Mouse (Mus musculus) gastrocnemius, adult 18-20 months (tissue): ENCODE measurements around the gene Brwd3. TPM values are rescaled to one million over a fixed set of nuclear protein-coding genes. Genes with fewer than 3 reads are reported as not detected.

Source experiments
- DNase-seq: peaks from one replicate; pipeline ENCODE4 v3.0.0; 2021; ENCODE audit warnings: low spot score
- long read RNA-seq, 2 experiments: library from polyadenylated mRNA; stranded (forward); transcript quantifications; one replicate each; pipeline ENCODE4 v2.0.0; 2021
- total RNA-seq, 2 experiments: library from RNA; stranded (reverse); gene quantifications; 2 replicates each; pipeline ENCODE4 v1.2.3; 2021

Gene Brwd3
- 1 to 10 TPM; 2.6 to 2.8 TPM for total RNA-seq
- long read RNA-seq, experiment 1: 0 reads
- long read RNA-seq, experiment 2: 0 reads

DNA sequence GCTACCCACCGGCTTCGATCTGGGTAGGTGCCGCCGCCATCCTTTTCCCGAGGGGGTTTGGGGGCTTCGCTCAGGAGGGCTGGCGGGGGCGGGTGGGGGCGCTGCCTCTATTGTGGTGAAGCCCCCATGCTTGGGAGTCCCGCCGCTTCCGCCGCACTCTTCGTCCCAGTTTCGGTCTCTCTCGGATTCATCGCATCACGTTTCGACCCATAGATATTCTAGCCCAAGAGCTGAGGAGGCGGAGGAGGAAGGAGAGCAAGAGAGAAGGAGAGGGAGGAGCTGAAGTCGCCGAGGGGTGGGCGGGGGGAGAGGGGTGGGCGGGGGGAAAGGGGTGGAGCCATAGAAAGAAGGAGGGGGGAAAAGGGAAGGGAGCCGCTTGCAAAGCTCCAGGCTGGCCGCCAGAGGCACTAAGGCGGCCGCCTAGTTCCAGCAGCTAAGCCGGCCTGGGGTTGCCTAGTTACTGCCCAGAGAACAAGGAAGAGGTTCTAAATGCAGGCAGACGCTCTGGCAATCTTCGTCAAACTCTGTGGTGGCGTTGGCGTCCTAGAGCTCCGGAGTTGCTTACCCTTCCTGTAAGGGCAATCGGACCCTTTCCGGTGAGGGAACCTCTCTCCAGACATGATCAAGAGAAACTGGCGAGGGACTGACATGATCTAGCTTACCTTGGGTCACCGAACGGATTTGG is at the start of gene Brwd3:
Brwd3 (minus strand) TSS at position 283 of the 685 bp plus-strand sequence.
- peak; percentile 84 for DNase-seq

DNA sequence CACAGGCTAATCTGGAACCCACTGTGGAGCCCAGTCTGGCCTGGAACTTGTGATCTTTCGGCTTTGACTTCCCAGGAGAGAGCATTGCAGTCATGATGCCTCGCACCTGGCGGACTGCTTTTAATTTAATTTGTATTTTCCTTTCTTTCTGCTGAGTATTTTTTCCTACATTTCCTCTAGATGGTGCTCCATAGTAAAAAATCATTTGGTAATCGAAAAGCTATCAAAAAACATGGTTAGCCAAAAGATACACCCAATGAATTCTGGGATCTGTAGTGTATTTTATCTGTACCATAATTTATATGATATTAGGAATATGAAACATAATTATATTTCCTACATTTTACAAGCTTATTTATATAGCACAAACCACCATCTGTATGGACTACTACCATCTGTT is 28.5 kb upstream of the Brwd3 start:
- DNase-seq: no peak

DNA sequence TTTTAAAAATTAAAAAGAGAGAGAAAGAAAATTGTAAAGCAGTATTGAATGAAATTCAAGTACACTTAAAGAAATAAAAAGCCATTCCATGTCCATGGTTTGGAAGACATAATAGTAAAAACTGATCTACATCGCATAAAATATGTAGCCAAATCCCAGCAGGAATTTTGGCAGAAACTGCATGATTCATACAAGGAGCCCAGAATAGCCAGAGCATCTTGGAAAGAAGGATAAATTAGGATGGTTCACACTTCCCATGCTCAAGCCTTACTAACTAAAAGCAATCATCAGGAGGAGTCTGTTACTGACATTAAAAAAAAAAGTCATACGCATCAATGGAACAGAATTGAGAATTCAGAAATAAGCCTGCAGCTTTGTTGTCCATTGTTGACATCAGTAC is 8.5 kb upstream of the Brwd3 start:
- DNase-seq: no peak

DNA sequence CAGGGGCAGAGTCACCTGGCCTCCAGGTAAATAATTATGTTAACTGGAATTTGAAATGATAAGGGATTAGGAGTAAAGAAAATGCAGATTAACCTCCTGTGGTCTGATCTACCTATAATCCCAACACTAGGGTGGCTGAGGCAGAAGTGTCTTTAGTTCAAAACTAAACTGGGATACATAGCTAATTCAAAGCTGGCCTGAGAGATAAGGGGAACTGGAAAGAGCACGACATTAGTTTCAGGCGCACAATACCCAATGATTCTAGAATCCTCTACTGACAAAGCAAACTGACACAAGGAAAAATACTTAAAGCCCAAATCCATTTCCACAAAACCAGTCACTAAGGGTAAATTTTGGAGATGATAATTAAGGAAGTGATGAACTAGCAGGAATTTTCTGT is 2.2 kb upstream of the Brwd3 start:
- DNase-seq: no peak

DNA sequence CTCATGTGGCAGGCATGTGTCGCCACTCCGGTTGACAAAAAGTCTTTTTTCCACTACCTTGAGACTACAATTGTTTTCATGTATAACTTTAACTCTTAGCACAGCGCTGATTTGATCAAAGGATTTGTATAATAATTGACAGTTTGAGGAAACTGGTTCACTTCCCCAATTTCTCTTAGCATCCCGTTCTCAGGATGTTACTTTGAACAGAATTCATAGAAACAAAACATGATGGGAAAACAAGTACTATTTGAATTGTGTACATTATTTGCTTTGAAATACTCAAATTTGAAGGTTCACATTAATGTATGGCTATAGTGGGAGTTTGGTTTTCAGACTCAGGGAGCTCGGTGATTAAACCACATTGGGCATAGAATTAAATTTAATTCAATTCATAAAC is 1.1 kb upstream of the Brwd3 start:
- DNase-seq: no peak

DNA sequence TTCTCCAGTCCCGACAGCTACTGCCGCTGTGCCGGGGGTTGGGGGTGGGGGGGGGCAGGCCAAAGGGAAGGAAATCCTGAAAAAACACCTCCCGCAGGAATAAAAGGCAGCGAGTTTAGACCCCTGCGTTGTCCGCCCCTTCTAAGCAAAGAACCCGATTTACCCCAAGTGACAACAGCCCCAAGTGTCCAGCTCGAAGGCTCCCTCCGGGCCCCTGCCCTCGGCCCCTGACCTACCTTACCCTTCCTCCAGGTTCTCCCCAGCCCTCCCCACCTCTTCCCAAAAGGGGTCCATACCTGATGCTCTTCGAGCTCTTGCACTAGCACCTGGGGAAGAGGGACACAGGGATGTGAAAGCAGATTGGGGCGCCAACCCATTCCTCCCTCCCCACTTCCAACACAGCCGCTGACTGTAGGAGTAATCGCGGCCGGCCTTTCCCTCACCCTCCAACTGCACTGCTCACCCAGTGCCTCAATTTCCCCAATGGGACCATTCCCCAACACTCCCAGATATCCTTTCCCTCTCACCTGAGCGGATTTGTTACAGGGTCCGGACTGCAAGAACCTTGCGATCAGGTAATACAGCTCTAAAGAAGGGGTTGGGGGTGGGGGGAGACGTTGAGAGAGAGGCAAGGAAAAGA is 671 bp downstream of the Brwd3 start:
- peak; percentile 2 for DNase-seq

DNA sequence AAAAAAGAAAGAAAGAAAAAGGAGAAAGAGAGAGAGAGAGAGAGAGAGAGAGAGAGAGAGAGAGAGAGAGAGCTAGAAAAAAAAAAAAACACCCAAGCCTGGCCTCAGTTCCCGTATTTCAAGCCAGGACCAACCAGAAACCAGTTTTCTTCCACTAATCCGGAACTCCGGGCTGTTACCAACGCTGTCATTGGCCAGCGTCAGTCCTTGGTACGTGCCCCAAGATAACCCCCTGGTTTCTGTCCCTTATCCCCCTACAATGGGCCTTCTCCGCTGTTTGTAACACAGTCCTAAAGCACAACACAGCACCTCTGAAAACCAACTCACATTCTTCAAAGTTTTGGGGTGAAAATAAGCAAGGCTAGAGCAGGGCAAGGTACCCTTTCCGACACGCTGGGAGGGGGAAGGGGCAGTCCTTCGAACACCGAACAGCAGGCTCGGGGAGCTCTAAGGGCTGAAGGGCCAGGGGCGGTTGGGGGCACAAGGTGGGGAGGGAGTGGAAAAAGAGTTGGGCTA is 1.4 kb downstream of the Brwd3 start:
- DNase-seq: peak; percentile 85

DNA sequence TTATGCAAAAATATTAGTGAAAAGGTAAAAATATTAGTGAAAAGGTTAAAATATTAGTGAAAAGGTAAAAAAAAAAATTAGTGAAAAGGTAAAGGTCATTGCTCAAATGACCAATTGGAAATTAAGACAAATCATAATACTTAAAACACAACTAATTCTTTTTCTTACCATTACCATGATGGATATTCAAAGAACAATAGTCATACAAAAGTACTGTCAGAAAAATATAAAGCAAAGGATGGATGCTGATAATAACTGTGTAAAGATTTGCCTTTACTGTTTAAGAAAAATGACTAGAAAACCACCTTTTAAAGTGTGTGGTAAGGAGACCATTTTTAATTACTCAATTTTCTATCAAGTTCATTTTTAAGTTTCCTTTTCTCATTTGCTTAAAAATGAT is 2.9 kb downstream of the Brwd3 start:
- DNase-seq: no peak

DNA sequence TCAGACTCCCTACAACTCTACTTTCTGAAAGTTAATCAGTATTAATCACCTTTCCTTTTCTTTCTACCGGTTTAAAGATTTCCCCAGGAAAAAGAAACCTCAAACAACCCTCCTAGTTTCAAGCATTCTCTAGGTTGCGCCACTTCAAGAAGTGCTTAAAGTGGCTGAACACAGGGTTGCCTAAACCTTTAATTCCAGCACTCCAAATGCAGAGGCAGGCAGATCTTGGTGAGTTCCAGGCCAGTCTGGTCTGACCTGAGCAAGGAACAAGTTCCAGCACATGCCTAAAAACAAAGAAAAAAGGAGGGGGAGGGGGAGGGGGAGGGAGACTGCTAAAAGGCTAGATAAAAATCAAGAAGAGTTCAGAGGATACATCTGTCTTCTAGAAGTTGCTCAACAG is 6.1 kb downstream of the Brwd3 start:
- no peak for DNase-seq

DNA sequence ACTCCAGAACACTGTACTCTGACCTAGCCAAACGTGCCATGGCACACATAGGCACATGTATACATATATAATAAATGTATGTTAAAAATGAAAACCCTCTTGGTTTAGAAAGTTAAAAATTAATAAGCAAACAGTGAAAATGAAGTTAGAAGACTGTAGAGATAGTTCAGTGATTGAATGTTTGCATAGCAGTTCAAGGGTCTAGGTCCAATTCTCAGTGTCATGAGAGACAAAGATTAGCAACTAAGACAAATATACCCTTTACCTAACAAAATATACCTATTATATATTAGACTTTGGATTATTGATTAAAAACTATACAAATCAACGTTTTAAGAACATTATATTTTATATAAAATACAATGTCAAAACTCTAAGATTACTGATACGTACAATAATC is 36.9 kb downstream of the Brwd3 start:
- DNase-seq: no peak

DNA sequence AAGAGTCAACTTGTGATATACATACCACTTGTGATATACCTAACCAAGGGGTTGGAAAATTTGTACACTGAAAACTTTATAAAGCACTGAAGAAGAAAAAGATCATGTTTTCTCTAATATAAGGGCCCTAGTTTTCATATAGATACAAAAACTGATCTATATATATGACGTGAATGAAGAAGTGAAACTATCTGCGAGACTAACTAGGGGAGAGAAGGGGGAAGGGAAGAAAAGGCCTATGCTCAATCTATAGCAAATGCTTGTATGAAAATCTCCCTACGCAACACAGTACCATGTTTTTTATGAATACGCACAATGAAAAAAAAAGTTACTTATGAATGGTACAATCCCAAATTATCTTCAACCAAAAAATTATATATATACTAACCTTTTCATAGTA is 50.4 kb downstream of the Brwd3 start:
- DNase-seq: no peak

DNA sequence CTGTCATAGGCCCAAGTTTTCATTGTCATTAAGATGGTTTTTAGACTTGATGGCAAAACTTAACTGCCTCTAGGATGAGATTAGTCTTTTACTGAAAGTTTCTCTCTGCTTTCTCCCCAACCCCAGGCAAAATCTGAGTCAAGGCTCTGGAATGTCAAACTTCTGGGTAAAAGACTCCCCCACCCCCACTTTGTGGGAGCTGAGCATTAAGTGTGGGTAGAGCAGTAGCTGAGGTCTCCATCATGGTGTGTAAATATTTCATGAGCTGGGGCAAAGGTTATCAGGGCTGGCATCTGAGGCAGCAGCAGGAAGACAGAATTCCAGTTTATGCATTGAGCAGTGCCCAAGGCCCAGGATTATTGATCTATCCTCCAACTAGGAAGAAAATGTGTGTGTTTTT is 102.4 kb downstream of the Brwd3 start:
- DNase-seq: no peak

DNA sequence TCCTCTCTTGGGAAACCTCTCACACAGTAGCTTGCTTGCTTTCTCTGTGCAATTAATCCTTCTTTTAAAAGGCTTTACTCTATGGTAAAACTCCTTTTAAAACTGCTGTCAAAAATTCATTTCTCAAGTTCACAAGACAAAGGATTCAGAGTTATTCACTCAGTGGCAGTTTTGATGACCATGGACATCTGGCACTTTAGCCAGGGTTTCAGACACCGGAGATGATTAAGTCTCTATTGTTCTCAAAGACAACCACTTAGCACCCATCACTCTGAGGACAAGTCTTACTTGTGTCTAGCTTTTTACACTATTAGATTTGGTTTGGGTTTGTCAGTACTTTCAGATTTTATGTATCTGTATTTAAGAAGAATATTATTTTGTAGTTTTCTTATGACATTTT is 104.6 kb downstream of the Brwd3 start:
- DNase-seq: no peak

DNA sequence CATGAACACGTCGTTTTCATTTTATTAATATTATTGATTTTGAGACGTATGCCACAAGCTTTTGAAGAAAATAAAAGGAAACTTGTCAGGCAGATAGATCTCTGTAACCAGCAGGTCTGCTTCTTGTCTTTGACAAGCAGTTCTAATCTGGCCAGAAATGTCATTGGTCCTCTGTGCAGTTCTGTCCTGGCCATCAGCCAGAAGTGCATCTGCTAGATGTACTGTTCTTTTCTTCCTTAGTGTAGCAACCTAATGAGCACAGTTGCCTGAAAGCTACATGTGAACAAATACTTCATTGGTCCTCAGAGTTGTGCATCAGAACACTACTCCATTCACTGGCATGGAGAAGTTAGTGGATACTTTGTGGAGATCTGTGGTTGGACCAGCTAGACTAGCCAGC is 105.1 kb downstream of the Brwd3 start:
- no peak for DNase-seq

DNA sequence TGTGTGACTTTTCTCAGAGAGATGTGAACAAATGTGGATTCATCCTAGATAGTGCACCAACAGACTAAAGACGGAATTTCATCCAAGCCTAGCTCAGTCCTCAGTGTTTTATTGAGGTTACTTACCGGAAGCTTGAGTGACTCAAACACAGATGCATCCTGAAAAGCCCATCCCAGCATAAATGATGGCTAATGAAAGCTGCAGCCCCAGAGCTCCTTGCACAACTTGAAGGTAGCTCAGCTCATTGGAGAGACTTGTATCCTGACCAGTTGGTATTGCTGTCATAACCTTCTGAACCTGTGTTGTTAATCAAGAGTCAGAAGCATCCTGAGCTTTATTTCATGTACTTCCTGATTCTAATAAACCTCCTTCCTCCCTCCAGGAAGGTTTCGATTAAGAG is 105.8 kb downstream of the Brwd3 start:
- no peak for DNase-seq

DNA sequence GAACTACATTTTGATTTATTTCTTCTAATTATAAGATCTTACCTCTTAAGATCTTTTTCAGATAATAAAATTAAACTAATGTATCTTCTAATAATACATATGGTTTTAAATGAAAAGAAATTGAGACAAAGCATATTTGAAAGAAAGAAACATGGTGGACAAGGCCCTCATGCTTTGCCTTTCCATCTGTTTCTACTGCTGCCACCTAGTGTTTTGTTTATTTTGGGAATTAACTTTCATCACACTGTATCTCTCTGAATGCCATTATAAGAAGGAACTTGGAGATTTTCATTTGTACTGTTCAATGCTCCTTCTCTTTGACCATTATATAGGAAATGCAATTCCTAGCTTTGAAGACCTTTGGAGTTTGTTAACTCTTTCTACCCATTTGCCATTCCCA is 109.9 kb downstream of the Brwd3 start:
- DNase-seq: no peak

DNA sequence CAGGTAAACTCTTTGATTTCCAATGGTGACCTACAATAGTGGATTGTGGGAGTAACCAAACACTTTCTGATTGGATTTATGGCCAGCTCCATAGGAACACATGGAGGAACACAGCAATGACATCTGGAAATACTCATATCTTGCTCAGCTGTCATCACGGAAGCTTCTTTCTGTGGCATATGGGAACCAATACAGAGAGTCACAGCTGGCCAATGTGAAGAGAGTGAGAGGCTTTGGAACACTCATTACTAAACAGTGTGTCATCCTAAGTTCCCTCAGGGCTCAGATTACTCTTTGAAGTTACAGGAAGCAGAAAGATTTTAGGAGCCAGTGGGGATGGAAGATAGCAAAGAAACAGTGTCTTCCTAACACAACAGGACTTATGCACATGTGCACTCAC is 111.7 kb downstream of the Brwd3 start:
- DNase-seq: no peak

DNA sequence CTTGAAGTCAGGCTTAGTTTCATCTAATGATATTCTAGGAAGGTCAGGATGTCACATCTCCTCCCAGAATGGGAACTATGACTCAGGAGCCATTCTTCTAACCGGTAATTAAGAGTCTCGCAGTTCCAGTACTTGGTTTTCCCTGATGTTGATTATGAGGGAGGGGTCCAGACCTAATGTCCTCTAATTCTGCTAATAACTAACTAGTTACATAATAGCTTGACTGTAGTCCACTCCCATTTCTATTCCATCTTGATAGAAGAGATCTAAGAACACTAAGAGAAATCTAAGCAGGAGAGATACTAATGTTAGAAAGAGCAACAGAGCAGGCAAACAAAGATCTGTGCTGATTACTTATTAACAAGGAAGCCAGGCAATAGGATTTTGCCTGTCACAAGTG is 129.9 kb downstream of the Brwd3 start:
- DNase-seq: no peak

Other genes starting within 250 kb of the Brwd3 start
- gene Gm379, start 169.5 kb downstream of the Brwd3 start, total RNA-seq: not detected
- 1 to 10 TPM; 5.9 to 8.4 TPM for gene Hmgn5, start 179.0 kb upstream of the Brwd3 start, total RNA-seq